Mouse (Mus musculus): ENCODE data around the gene Dennd5a. TPM values are rescaled to one million over a fixed set of nuclear protein-coding genes. Genes with fewer than 3 reads are reported as not detected.
A peak's percentile ranks its signal among the peaks of the same experiment; 100 is the strongest.

The Dennd5a gene
- polyA plus RNA-seq, 1 experiment from 2014 or later = 112 TPM

DNA sequence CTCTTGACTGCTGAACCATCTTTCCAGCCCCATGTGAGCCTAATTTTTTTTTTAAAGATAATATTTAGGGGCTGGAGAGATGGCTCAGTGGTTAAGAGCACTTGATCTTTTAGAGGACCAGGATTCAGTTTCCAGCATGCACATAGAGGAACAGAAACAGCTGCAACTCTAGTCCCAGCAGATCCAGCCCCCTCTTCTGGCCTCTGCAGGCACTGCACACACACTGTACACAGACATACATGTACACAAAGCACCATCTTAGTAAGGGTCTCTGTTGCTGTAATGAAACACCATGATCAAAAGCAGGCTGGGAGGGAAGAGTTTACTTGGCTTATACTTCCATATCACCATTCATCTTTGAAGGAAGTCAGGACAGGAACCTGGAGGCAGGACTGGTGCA, 5.4 kb upstream of the Dennd5a start:
- in situ Hi-C loops (cut with MboI; ENCODE audit: low pct_unique_long_range_greater_than_20kb) = no loop called here
- ChIA-PET POLR2A (no interaction called here), CTCF (no interaction called here)
- DNase-seq (ENCODE audit: low read depth, low spot score) = no peak
- no peaks in the 10 kb centered on the region for H3K27me3 ChIP-seq
- ATAC-seq = no peak
- peak; percentile 40 for TF ChIP-seq CTCF (IDR thresholded peaks at IDR 0.05)

DNA sequence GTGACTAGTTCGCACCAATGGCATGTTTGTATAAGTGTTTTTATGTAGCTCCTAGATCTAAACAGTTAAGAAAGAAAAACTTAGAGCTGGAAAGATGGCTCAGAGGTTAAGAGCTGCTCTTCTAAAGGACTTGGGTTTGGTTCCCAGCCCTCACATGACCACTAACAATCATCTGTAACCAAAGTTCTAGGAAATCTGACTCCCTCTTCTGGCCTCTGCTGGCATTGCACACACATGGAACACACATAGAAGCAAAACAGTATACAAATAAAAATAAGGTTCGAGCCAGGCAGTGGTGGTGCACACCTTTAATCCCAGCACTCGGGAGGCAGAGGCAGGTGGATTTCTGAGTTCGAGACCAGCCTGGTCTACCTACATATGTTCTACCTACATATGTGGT, 3.4 kb upstream of the Dennd5a start:
- ChIA-PET CTCF (interaction anchor here (1.1 to 1.3 kb wide), 2 partner anchors 15 to 23 kb away, joined by 3 read pairs; partner anchors contain the start of gene Tmem41b), POLR2A (no interaction called here)
- in situ Hi-C loops (cut with MboI; ENCODE audit: low pct_unique_long_range_greater_than_20kb) = no loop called here
- H3K27me3 ChIP-seq = no peaks in the 10 kb centered on the region
- no peak for DNase-seq (ENCODE audit: low read depth, low spot score)
- no peak for ATAC-seq
- TF ChIP-seq CTCF (IDR thresholded peaks at IDR 0.05) = peak; percentile 48

DNA sequence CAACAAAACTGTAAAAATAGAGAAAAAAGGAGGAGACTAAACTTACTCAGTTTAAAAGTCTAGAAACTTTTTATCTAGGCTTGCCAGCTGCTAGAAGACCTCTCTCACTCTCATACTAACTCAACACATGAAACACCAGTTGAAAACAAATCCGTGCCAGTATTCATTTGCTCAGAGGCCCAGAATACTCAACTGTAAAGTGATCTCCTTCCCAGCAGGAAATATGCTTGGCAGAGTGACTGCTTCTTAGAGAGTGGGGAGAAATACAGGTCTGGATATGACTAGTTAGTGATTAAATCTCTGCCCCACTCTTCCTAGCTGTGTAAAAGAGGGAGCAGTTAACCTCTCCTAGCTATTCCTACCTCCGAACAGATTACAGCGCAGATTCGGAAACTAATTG, 2.3 kb upstream of the Dennd5a start:
- no peak for TF ChIP-seq CTCF (IDR thresholded peaks at IDR 0.05)
- ATAC-seq (no peak), DNase-seq (ENCODE audit: low read depth, low spot score) (no peak)
- ChIA-PET POLR2A (no interaction called here), CTCF (no interaction called here)
- in situ Hi-C loops (cut with MboI; ENCODE audit: low pct_unique_long_range_greater_than_20kb) = no loop called here
- H3K27me3 ChIP-seq = no peaks in the 10 kb centered on the region

DNA sequence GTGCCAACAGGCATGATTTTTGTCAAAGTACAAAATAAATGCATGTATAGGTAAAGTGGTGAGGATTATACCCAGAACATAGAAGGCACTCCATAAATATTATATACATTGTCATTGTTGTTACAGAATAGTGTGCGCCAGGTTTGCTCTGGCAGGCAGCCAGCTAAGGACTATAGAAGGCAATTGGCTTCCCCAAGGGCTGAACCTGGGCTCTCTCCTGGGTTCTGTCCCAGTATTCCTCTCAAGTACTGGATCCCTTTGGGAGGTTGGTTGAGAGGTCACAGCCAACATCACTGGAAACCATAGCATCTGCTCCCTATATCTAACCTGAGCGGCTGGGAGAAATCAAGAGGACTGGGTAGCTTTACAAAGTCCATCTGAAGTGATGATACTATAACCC, 1.3 kb upstream of the Dennd5a start:
- ATAC-seq = no peak
- in situ Hi-C loops (cut with MboI; ENCODE audit: low pct_unique_long_range_greater_than_20kb) = no loop called here
- no peak for TF ChIP-seq CTCF (IDR thresholded peaks at IDR 0.05)

DNA sequence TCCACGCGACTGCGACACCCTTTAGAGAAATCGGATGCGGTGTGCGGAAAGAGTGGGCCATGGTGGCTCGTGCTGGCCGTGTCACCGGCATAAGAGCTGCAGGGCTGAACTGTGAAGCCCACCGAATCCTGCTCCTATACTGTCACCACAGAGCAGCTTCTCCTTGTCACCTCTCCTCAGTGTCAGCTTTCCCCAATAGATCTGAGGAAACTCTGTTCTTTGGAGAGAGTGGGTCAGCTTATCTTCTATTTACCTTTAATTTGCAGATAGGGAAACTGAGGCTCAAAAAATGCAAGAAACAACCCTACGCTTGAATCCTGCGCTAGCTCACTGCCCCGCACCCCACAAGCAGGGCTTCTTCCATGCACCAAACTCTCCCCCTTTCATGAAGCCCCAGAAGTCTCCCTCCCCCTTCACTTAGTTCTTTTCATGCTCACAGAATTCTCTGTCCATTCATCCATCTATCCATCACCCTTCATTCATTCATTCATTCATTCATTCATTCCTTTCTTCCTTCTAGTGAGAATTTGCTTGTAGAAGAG, 414 bp upstream of the Dennd5a start:
- POLR2A ChIA-PET = interaction anchor here (1.0 to 1.1 kb wide), 2 partner anchors 15 to 61 kb away, joined by 3 to 4 read pairs; no protein-coding TSS in a partner anchor
- in situ Hi-C loops (cut with MboI; ENCODE audit: low pct_unique_long_range_greater_than_20kb) = no loop called here
- no peak for TF ChIP-seq CTCF (IDR thresholded peaks at IDR 0.05)
- no peak for DNase-seq (ENCODE audit: low read depth, low spot score)
- CTCF ChIA-PET = no interaction called here
- no peaks in the 10 kb centered on the region for H3K27me3 ChIP-seq
- peak; percentile 14 for ATAC-seq

More for the DNA sequence above, 1.3 kb upstream of the Dennd5a start:
- POLR2A ChIA-PET = no interaction called here
- H3K27me3 ChIP-seq = no peaks in the 10 kb centered on the region
- CTCF ChIA-PET = no interaction called here
- DNase-seq (ENCODE audit: low read depth, low spot score) = no peak

DNA sequence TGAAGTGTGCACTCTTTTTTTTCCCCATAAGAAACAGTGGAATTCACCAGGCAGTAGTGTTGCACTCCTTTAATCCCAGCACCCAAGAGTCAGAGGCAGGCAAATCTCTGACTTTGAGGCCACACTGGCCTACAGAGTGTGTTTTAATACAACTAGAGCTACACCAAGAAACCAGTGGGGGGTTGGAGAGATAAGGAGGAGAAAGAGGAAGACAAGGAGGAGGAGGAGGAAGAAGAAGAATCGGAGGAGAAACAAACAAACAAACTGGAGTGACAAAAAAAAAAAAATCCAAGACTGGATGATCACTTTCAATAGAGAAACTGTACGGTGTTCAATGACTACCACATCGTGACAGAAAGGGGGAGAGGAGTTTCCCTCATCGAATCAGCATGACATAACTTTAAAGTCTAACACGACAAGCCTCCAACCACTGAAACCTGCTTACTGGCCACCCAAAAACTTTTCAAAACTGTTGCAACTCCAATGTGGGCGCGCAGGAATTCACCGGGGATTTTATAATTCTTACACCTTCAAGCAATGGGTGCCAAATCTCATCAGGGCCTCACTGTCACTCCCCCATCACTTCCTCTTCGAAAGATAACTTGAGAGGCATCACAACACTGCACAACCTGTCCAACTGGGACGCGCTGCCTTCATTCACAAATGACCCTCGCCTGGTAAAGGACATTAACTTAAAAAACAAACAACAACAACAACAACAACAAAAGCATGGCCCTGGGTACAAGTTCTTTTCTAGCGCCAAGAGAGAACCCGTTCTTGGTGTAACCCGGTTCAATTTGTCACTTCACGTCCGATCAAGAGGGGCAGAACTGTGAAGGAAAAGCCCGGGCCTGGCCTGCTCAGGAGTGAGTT, 1.2 kb downstream of the Dennd5a start:
- in situ Hi-C loops (cut with MboI; ENCODE audit: low pct_unique_long_range_greater_than_20kb) = no loop called here
- DNase-seq (ENCODE audit: low read depth, low spot score) (no peak), ATAC-seq (no peak)
- CTCF ChIA-PET = interaction anchor here (1.2 kb wide), 1 partner anchor 10 kb away, joined by 3 read pairs; no protein-coding TSS in a partner anchor
- no peaks in the 10 kb centered on the region for H3K27me3 ChIP-seq
- POLR2A ChIA-PET = interaction anchor here (1.4 kb wide), 1 partner anchor 103 kb away, joined by 3 read pairs; no protein-coding TSS in a partner anchor
- TF ChIP-seq CTCF (IDR thresholded peaks at IDR 0.05) = no peak

DNA sequence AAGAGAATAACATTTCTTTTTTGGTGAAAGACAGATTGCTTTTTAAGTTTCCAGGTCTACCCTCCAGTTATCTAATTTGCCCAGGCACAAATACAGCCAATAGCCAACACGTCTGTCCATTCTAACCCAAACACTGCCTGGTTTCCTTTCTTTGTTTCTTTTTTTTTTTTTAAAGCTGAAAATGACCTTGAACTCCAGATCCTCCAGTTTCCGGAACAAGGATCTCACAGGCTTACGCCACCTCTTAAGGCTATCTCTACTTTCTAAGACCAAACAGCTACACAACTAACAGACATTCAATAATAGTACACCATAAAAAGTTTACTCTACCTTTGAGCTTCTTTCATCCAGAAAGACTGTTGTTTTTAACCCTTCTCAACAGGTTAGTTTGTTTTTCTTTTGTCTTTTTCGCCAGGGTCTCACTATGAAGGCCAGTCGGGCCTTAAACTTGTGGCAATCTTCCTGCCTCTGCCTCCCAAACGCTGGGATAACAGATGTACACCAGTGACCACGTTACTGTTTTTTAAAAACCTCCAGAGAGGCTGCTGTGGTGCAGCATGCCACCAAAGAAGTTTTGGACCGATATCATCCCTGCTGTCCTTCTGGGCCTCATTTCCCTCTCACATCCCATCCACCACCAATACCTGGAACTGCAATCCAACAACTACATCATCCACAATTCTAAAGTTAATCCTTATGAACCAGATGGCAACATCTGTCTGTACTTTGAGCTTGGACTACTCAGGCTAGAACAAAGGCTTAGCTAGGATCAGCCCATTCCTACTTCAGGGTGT, 2.1 kb downstream of the Dennd5a start:
- ATAC-seq = no peak
- in situ Hi-C loops (cut with MboI; ENCODE audit: low pct_unique_long_range_greater_than_20kb) = no loop called here
- no peak for TF ChIP-seq CTCF (IDR thresholded peaks at IDR 0.05)
- no peaks in the 10 kb centered on the region for H3K27me3 ChIP-seq
- POLR2A ChIA-PET = interaction anchor here (0.6 to 1.4 kb wide), 2 partner anchors 18 to 104 kb away, joined by 3 read pairs; no protein-coding TSS in a partner anchor
- CTCF ChIA-PET = interaction anchor here (1.2 to 1.5 kb wide), 2 partner anchors 11 kb away, joined by 3 to 7 read pairs; no protein-coding TSS in a partner anchor
- no peak for DNase-seq (ENCODE audit: low read depth, low spot score)

DNA sequence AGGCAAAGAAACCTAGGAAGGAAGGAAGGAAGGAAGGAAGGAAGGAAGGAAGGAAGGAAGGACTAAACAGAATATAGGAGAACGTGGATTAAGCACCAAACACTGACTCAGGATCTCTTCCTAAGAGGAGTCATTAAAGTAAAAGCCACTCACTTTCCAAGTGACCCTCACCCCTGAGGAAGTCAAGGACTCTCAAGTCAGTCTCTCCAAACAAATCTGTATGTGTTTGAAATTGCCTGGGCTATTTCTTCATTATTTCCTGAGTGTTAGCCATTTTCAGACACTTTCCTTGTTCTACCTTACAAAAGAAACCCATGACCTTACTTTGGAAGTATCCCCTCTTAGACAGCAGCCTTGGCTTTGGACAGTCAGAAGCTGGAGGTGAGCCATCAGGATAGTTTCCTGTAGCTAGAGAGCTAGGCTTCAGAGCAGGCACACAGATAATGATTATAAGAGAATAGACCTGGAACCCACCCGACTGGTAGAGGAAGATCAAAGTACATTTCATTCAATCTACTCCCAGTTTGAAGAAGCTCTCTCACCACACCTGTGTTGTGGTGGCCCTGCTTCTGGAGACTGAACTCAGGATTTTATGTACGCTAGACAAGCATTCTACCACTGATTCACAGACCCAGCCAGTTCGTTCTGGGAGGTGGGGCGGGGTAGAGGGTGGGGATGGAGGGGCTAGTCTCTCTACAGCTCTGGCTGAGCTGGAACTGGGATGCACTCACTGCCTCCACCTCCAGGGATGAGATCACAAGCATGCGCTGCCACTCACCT, 5.5 kb downstream of the Dennd5a start:
- no peak for ATAC-seq
- no peaks in the 10 kb centered on the region for H3K27me3 ChIP-seq
- ChIA-PET CTCF (no interaction called here), POLR2A (no interaction called here)
- in situ Hi-C loops (cut with MboI; ENCODE audit: low pct_unique_long_range_greater_than_20kb) = no loop called here
- no peak for DNase-seq (ENCODE audit: low read depth, low spot score)
- TF ChIP-seq CTCF (IDR thresholded peaks at IDR 0.05) = no peak

DNA sequence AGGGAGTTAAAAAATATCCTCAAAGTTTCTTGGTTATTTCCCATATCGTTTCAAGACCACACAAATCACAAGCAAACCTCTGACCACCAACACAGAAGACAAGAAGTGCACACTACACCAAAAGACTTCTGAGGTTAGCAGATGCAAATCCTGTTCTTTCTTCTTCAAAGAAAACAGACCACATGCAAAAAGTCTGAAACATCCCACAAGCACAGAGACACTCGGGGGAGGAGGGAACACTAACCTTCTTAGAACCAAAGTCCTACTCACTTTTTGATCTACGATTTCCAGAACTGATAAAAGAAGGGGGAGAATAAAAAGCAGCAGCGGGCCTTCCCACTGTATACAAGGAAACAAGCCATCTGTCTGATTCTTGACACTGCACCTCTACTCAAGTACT, 9.0 kb downstream of the Dennd5a start:
- no peaks in the 10 kb centered on the region for H3K27me3 ChIP-seq
- DNase-seq (ENCODE audit: low read depth, low spot score) (no peak), ATAC-seq (no peak)
- in situ Hi-C loops (cut with MboI; ENCODE audit: low pct_unique_long_range_greater_than_20kb) = no loop called here
- ChIA-PET CTCF (no interaction called here), POLR2A (no interaction called here)
- TF ChIP-seq CTCF (IDR thresholded peaks at IDR 0.05) = no peak

DNA sequence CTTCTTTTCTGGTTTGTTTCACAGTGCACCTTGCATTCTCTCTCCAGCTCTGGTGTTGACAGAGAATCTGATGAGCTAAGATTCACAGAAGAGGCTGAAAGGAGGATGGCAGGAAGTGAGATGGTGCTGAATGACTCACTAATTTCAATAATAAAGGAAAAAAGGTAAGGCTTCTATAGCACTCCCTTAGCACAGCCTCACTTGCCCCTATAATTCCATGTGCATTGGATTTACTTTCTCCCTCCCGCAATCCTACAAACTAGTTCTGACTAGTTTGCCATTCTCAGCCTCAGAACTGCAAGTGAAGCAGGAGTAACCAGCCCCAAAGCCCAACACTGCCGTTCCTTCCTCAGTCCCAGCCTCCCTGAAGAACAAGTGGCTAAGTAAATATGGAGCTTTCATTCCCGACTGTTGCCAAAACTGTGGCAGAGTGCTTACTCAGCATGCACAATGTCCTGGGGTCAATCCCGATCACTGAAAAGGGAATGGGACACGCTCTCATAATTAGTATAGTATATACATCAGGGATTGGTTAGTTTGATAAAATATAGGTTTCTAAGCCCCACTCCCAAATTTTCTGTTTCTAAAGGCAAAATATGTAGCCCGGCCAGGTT, 15.7 kb downstream of the Dennd5a start:
- H3K27me3 ChIP-seq = no peaks in the 10 kb centered on the region
- in situ Hi-C loops (cut with MboI; ENCODE audit: low pct_unique_long_range_greater_than_20kb) = no loop called here
- CTCF ChIA-PET = interaction anchor here (1.5 kb wide), 1 partner anchor 9 kb away, joined by 4 read pairs; no protein-coding TSS in a partner anchor
- POLR2A ChIA-PET = no interaction called here
- ATAC-seq = no peak
- no peak for TF ChIP-seq CTCF (IDR thresholded peaks at IDR 0.05)
- no peak for DNase-seq (ENCODE audit: low read depth, low spot score)

All from Patski (cell line).